Mouse (Mus musculus): ENCODE results near the gene Lrwd1. TPM values are rescaled to one million over a fixed set of nuclear protein-coding genes. Genes with fewer than 3 reads are reported as not detected.
"Not testable (repeated sequence)": the region's sequence is repeated elsewhere in the genome, so short reads cannot be mapped to it uniquely, and the experiment has no call there.

Lrwd1 gene
- 1 to 10 TPM; 6.5 to 7.0 TPM for total RNA-seq (2021)
- long read RNA-seq, experiment 1, transcript Lrwd1-201 (15 exons, 2,473 nt) = major isoform, 14 of 15 reads
- long read RNA-seq, experiment 1, partial matches to known transcripts = 0 of 15 reads
- long read RNA-seq, experiment 1, other reads (novel, unspliced or antisense) = 1 of 15 reads
- long read RNA-seq, experiment 2, transcript Lrwd1-201 (15 exons, 2,473 nt) = major isoform, 18 of 21 reads
- long read RNA-seq, experiment 2, partial matches to known transcripts = 1 of 21 reads
- long read RNA-seq, experiment 2, other reads (novel, unspliced or antisense) = 2 of 21 reads

GRCm38 (mm10) chr5:136135571-136136291 lies at the start of gene Lrwd1, which contains the start of gene Alkbh4:
TSS of gene Lrwd1 (minus strand) at chr5:136136074.
TSS of gene Alkbh4 (plus strand) at chr5:136136146.
- intact Hi-C loops (cut with DNase I) = loop anchor here (2.0 to 5.0 kb wide), 3 partner anchors 15 to 117 kb away; no protein-coding TSS in a partner anchor
- DNase-seq = peak; percentile 95 to 97

- no peak for DNase-seq
- intact Hi-C loops (cut with DNase I) = no loop called here
Measured at GRCm38 (mm10) chr5:136183766-136184165, 47.9 kb upstream of the Lrwd1 start.

- intact Hi-C loops (cut with DNase I) = no loop called here
Measured at GRCm38 (mm10) chr5:136182830-136183229, 47.0 kb upstream of the Lrwd1 start.

GRCm38 (mm10) chr5:136182049-136182448 lies 46.2 kb upstream of the Lrwd1 start:
- DNase-seq = no peak
- intact Hi-C loops (cut with DNase I) = no loop called here

More at GRCm38 (mm10) chr5:136182830-136183229, 47.0 kb upstream of the Lrwd1 start:
- no peak for DNase-seq

DNA sequence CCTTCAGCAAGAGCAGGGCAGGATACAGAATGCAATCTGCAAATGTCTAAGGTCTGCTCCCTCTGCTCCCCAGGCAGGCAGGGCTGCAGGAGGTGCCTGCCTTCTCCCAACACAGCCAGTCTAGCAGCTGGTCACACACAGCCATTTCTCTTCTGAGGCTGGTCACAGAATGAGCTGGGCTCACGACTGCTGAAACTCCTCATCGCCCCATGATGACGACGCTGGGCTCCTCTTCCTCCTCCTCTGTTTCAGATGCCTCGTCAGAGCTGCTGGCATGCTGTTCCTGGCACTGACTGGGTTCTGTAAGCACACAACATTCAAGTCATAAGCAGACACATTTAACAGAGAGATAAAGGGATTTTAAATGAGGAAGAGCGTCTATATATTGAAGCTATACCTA lies 45.3 kb upstream of the Lrwd1 start:
- intact Hi-C loops (cut with DNase I) = no loop called here
- DNase-seq = no peak

- no peak for DNase-seq
- intact Hi-C loops (cut with DNase I) = no loop called here
Measured at GRCm38 (mm10) chr5:136179594-136179993, 43.7 kb upstream of the Lrwd1 start.

- intact Hi-C loops (cut with DNase I) = no loop called here
- peak in 1 of 2 experiments; percentile 42 for DNase-seq
Measured at GRCm38 (mm10) chr5:136173606-136174463, 38.0 kb upstream of the Lrwd1 start.

- no peak for DNase-seq
- intact Hi-C loops (cut with DNase I) = no loop called here
Measured at GRCm38 (mm10) chr5:136172939-136173338, 37.1 kb upstream of the Lrwd1 start.

GRCm38 (mm10) chr5:136171363-136172341 lies 35.8 kb upstream of the Lrwd1 start:
- intact Hi-C loops (cut with DNase I) = no loop called here
- no peak for DNase-seq

DNA sequence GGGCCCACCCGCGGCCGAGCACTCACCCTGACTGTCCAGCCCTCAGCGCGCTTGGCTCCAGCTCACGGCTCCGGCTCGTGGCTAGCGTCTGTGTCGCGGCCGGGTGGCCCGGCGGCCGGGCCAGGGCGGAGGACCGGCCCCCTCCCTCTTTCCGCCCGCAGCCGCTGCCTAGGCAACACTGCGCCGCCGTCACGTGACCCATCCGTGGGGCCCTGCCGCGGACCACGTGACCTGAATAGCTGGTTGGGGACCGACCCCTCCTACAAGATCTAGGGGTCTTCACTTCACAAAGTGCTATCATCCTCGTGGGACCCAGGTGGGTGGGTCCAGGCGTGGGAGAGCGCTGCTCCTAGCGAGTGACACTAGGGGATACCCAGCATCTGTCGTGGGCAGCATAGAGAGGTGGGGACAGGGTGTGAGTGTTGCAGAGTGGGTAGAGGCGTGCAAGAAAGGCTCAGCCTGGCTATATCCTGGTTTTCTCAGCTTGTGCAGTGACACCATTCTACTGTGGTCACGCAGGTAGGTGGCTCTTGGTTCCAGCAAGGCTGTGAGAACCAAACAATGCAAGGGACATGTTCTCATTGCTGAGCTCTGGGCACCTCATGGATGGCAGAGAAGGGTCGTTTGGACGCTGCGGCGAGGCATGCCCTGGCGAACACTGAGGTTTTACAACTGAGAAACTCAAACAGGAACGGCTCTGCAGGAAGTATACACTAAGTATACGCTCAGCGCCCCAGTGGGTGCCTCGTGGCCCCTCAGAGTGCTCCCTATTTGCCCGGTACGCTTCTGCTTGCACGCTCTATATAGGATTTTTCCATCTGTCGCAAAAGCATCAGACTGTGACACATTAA lies 34.9 kb upstream of the Lrwd1 start, which contains the start of gene Orai2:
Orai2 (minus strand) TSS at position 202 of the 851 bp plus-strand sequence.
- intact Hi-C loops (cut with DNase I) = no loop called here
- DNase-seq = peak; percentile 80 to 83

DNA sequence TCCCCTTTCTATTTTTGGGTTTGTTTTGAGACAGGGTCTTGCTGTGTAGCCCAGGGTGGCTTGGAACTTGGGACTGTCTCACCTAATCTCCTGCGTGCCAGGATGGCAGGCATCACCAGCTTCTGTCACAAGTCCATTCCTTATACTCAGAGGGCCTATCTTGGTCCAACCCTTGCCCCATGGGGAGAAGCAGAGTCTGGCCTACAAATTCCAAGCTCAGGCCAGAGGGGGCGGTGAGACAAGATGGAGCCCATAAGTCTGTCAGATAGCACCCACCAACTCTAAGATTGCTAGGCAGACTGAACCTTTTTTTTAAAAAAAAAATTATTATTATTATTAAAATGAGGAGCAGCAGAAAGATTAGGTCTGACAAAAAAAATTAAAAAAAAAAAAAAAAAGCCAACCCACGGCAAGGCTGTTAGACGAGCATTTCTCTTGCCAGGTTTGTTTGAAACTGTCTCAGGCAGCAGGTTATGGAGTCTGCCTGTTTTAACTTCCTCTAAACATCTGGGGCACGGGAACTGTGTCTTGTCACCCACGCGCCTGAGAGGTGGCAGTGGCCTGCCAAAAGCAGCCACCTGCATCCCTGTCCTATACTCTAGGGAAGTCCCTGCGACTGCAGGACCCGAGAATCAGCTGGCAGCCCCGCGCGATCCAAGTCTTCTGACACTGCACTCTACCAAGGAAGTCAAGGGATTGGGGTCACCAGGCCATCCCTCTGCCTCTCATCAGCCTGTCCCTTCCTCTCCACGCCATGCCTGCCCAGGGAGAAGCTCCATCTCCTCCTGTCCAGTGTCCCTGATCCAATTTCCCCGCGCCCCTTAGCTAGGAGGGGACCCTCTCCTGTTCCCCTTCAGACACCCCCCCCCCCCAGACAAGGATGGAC lies 34.0 kb upstream of the Lrwd1 start:
- intact Hi-C loops (cut with DNase I) = no loop called here
- DNase-seq = peak; percentile 35 to 36

GRCm38 (mm10) chr5:136168071-136168470 lies 32.2 kb upstream of the Lrwd1 start:
- intact Hi-C loops (cut with DNase I) = no loop called here
- DNase-seq = no peak

- intact Hi-C loops (cut with DNase I) = no loop called here
- DNase-seq = no peak
Measured at GRCm38 (mm10) chr5:136167296-136167695, 31.4 kb upstream of the Lrwd1 start.

- DNase-seq = no peak
- intact Hi-C loops (cut with DNase I) = no loop called here
Measured at GRCm38 (mm10) chr5:136165246-136165645, 29.4 kb upstream of the Lrwd1 start.

GRCm38 (mm10) chr5:136163807-136164474 lies 28.1 kb upstream of the Lrwd1 start:
- intact Hi-C loops (cut with DNase I) = no loop called here
- no peak for DNase-seq

DNA sequence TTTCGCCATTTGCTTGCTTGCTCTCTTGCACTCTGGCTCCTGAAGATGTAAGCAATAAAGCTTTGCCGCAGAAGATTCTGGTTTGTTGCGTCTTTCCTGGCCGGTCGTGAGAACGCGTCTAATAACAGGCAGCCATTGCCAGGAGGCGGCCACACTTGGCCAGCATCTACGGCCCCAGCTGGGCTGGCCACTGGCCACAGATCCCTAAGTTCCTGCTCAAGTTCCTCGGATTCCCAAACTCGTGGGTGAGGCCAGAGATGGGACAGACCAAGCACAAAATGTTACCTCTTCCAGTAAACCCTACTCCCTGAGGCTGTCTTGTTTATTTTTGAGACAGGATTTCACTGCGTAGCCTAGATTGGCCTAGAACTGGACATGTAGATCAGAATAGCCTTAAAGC lies 24.2 kb upstream of the Lrwd1 start:
- DNase-seq = peak; percentile 77 to 81
- intact Hi-C loops (cut with DNase I) = not testable (repeated sequence)

DNA sequence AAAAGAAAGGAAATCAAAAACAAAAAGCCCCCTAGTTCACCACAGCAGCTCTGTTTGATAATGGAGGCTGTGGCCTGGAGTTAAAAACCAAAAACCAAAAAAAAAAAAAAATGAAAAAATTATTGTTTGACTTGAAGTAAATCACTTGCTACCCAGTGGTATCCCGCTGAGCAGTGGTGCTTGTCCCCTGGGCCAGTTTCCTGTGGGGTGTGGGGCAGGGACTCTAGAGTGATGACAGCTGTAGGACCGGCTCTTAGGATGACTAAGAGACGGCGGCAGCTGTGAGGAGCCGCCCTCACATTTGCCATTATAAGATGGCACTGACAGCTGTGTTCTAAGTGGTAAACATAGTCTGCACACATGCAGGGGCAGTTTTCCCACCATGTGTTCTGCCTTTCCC lies 19.5 kb upstream of the Lrwd1 start:
- no peak for DNase-seq
- intact Hi-C loops (cut with DNase I) = no loop called here
